Mouse (Mus musculus) adrenal gland, postnatal 25 days (tissue): ENCODE data around the gene Camk1d. TPM values are rescaled to one million over a fixed set of nuclear protein-coding genes. Genes with fewer than 3 reads are reported as not detected.
A peak's percentile ranks its signal among the peaks of the same experiment; 100 is the strongest.

Source experiments
- DNase-seq: peaks from one replicate; pipeline ENCODE4 v3.0.0; 2021; ENCODE audit warnings: mixed read lengths
- long read RNA-seq: library from polyadenylated mRNA; stranded (forward); transcript quantifications from one replicate; pipeline ENCODE4 v2.0.0, GENCODE M21; 2021
- total RNA-seq: library from RNA; stranded (reverse); gene quantifications from 2 replicates; pipeline ENCODE4 v1.2.3, GENCODE M21; 2021

Camk1d gene
- total RNA-seq = 4.9 and 7.4 TPM in 2 replicates
- long read RNA-seq, partial matches to known transcripts = 0 of 5 reads
- long read RNA-seq, other reads (novel, unspliced or antisense) = 5 of 5 reads

DNA sequence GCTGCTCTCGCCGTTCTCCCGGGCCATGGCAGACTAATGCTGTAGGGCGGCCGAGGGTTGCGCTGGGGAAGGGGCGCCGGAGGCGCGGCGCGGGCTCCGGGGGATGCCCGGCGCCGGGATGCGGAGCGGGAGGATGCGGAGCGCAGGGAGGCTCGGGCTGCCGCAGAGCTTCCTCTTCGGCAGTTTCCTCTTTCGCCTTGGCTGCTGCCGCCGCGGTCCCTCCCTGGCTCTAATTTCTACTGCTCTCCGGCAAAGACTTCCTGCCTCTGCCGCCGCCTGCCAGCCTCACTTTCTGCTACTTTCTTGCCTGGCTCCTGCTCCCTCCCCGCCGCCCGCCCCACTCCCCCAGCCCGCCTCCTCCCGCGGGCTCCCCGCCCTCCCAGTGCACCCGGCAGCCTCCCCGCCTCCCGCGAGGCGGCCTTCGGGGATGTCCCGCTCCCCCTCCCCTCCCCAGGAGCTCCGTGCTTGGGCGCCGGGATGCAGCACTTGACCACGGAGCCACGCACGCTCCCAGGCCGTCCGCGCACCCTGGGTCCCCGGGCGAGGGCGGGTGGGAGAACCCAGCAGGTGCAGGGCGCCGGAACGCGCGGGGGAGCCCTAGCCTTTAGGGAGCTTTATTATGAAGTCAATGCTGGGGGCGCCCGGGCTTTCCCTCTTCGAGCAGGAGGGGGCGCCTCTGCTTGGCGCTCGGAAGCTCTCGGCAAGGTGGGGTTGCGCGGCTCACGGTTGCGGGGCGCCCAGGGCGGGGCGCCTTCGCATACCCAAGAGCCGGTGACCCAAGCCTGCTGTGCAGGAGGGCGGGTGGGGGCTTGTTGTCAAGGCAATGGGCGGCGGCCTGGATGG lies at the start of gene Camk1d:
Gene Camk1d, minus strand, starts transcription at position 305 of the 843 bp plus-strand sequence.
- peak; percentile 68 for DNase-seq

GRCm38 (mm10) chr2:5762031-5762430 lies 47.7 kb upstream of the Camk1d start:
- DNase-seq = no peak

DNA sequence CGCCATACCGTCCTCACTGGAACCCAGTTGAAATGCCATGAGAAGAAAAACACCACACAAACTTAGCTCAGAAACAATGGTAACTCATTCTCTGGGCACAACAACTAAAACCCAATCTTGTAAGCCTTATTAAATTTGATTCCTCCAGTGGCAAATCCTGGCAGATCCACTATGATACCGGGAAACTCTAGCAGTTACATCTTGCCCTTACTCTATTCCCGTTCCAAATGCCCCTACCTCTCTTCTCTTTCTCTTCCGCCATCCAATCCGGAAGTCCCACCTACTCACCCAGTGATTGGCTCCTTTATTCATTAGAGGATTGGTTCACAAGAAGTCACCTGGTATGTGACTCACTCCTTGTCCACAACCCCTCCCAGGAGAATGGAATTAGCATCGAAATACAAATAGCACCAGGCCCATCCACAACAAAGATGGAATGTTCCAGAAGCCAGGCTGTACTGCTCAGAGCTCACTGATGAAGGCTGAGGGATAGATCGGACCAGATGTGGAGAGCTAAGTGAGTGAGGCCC lies 46.2 kb upstream of the Camk1d start:
- no peak for DNase-seq

DNA sequence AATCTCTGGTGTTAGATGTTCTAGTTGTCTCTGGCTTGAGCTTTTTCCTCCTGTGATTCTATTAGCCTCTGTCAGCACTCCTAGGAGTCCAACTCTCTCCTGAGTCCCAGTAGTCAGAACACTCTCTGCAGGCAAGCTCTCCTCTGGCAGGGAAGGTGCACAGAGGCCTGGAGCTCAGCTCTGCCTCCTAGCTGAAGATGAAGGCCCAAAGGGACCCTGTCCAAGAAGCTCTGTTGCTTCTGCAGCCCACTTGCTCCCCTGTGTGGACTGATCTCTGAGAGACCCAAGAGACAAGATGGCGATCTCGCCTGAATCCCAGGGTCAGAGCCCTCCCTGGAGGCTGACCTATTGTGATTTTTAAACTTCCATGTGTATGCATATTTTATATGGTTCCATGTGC lies 44.3 kb upstream of the Camk1d start:
- DNase-seq = no peak

- no peak for DNase-seq
These were observed 36.6 kb upstream of the Camk1d start for GRCm38 (mm10) chr2:5750872-5751271.

- no peak for DNase-seq
These were observed 34.9 kb upstream of the Camk1d start for GRCm38 (mm10) chr2:5749210-5749609.

- DNase-seq = no peak
These were observed 33.3 kb upstream of the Camk1d start for GRCm38 (mm10) chr2:5747545-5748043.

- no peak for DNase-seq
These were observed 32.2 kb upstream of the Camk1d start for GRCm38 (mm10) chr2:5746529-5746928.

GRCm38 (mm10) chr2:5743886-5744285 lies 29.6 kb upstream of the Camk1d start:
- DNase-seq = no peak

- no peak for DNase-seq
These were observed 26.6 kb upstream of the Camk1d start for GRCm38 (mm10) chr2:5740913-5741312.

GRCm38 (mm10) chr2:5735881-5736280 lies 21.6 kb upstream of the Camk1d start:
- DNase-seq = no peak

DNA sequence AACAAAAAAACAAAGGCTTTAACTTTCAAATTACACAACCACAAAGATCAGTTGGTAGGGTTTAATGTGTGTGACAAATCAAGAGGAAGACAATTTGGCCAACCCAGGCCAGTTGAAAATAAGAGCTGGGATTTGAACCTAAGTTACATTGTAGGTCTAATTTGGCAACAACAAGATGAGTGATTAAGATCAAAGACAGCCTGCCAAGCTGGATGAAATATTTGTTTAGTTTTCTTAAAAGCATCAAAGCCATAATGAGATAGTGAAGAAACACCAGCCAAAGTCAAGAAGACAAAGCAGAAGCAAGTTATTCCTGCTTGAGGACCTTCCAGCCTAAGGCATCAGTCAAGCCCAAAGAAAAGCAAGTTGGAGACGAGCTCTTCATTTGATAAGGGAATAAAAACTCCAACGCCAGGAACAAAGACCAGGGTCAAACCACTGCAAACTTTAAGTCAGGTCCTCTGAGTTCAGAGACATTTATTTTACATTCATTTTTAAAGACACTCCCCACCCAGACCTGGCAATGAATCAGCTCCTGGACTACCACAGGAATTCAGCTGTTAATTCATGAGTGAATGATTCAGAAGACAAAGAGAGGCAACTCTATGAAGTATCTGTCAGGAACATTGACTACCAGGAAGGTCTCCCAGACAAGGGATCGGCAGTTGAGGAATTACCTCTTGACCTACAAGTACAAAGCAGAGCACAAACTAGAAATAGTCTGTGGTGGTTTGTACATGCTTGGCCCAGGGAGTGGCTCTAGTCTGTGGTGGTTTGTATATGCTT lies 19.2 kb upstream of the Camk1d start:
- no peak for DNase-seq

DNA sequence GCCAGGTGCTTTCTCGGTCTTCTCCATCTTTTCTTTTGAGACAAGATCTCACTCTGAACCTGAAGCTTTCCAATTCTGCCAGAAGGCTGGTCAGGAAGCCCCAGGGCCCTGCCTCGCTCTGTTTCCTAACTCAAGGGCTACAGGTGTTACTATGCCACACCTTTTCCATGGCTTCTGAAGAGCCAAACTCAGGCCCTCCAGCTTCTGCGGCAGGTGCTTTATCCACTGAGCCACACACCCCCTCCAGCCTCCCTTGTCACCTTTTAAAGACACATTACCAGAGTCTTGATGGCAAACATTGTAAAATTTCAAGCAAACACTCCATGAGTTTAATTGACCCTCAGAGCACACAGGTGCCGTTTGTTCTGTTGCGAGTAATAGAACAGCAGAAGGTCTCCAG lies 17.7 kb upstream of the Camk1d start:
- DNase-seq = no peak

DNA sequence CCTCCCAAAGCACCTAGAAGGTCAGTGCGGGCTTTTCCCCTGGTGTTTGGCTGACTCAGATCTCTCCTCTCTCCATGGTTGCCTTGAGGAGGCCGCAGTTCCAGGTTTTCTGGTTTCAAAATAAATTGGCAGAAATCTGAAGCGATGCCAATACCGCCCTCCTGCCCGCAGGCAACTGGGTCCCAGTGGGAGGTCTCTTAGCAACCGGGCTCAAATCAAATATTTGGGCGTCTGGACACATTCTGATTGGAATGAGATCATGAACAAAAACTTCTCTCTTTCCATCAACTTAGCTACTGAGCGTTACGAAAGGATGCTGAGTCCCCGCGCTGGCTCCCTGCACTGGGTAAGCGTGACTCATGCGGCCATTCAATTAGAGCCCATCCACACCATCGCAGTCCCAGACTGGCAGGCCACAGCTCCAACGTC lies 16.1 kb upstream of the Camk1d start:
- peak; percentile 32 for DNase-seq

DNA sequence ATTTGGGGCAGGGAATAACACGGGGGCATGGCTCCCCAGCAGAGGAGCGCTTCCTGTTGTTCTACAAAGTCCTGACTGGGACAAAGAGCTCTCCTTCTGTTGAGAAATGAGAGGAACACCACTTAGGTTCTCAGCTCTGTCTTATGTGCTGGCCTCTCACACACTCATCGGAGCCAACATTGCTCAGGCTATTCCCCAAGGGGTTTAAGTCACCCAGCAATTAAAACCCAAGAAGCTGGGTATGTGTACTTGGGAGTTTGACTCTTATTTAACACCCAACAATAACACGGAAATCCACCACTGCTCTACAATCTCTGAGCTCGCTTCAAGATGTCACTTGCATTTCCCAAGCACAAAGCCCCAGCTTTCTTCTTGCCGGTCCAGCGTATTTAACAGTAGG lies 15.6 kb upstream of the Camk1d start:
- DNase-seq = no peak

DNA sequence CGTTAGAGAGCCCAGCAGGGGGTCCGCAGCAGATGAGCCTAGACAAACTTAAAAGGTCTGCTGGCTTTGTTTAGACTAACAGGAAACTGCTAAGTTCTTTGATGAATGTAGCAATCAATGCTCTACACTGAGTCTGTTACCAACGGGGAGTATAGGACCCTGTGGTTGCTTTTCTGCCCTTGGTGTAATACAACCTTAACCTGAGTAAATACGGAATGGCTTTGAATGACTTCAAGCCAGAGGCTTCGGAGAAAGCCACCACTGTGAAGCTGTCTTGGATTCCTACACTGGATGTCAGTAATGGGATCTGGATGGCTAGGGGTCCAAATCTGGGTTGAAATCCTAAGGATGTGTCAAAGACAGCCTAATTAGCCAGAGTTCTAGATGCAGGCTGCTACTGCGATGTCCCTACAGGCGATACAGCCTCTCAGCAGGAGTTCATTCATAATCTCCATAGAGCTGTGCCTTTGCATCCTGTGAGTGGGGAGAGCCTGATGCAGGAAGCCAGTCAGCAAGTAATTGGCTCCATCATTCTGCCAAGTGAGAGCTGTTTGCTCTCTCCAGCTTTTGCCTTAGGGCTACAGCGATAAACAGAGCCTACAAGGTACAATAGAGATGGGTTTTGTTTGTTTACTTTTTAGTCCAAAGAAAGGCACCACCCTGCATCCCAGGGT lies 10.8 kb upstream of the Camk1d start:
- no peak for DNase-seq

DNA sequence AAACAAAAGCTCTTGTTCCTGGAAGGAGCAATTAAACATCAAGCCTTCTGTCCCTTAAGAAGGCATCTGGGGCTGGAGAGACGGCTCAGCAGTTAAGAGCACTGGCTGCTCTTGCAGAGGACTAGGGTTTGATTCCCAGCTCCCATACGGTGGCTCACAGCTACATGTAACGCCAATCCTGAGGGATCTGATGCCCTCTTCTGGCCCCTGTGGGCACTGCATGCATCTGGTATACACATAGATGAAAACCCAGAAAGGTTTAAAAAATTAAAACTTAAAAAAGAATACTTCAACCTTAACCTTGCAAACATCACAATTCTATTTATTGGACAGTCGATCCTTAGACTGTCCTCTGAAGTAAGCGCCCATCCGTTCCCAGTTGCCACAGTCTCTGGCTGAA lies 3.4 kb upstream of the Camk1d start:
- DNase-seq = no peak

DNA sequence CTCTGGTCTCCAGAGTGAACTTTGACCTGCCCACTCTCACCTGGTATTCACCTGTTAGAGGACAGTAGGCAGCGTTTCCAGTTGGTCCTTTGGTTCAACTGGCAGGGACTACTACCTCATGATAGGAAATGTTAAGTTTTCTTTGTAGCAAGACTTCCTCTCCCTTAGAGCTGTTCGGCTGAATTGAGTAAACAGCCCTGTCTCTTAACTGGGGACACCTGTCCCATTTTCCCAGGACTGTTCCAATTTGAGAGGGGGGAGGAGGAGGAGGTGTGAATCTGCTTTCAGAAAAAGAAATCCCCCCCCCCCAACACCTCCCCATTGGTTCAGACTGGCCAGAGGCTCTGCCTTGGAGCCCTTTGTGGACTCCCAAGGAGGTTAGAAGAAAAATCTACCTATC lies 1.2 kb upstream of the Camk1d start:
- no peak for DNase-seq

- no peak for DNase-seq
These were observed 717 bp upstream of the Camk1d start for GRCm38 (mm10) chr2:5715054-5715410.

DNA sequence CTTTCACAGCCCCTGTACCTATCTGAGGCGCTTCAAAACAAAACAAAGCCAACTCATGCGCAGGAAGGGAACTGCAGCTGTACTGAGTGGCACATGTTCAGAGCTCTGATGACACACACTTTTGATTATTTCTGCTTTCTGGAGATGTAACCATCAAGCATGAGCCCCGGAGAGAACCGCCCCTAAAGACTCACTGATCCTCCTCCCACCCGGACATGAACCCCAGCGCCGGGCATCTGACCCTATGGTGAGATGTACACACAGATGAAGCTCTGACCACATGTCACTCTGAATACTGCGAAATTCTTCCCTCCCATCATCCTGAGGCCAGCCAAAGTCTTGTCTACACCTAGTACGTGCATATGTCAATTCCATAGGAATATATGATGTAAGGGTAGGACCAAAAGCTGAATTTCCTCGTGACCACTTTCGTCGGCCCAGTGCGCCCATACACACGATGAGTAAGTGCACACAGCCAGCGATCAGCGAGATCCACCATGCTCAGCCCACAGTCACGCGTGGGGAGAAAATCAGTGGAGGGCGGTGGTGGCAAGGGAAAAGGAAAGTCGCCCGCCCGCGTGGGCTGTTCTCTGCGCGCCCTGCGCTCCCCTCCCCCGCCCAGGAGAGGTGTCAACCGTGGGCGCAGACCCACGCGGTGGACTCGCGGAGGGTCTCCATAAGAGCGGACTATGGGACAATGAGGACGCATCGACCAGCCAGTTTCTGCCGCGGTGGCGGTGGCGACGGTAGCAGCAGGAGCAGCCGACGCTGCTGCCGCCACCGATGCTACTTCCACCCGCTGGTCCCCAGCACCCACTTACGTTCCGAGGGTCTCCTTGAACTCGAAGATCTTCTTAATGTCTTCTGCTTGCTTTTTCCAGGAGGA lies 747 bp downstream of the Camk1d start:
- DNase-seq = peak; percentile 11

- no peak for DNase-seq
These were observed 2.1 kb downstream of the Camk1d start for GRCm38 (mm10) chr2:5712255-5712654.
